Mouse (Mus musculus) small intestine, adult 2 months (tissue): ENCODE data around the gene Icmt.

Source experiments
- CTCF ChIP-seq: fragments of 200-500 bp; IDR thresholded peaks from 2 replicates; pipeline ENCODE4 v1.5.1; 2012; ENCODE audit warnings: low read depth, mild to moderate bottlenecking, control low read depth, inconsistent platforms, low read length, moderate library complexity, mixed read lengths; ENCODE audit not compliant: insufficient replicate concordance, insufficient read length; ENCODE audit errors: extremely low read depth
- POLR2A ChIP-seq: fragments of 200-500 bp; IDR thresholded peaks from 2 replicates; pipeline ENCODE4 v1.6.1; 2012; ENCODE audit warnings: low read depth, mild to moderate bottlenecking, control low read depth, inconsistent platforms, low read length, moderate library complexity

- TF ChIP-seq POLR2A = no peak
- no peak for TF ChIP-seq CTCF
Observed at GRCm38 (mm10) chr4:152273621-152274236, 23.3 kb upstream of the Icmt start, which contains the start of gene Gpr153.
